Mouse (Mus musculus) liver, embryonic 14.5 days (tissue): ENCODE measurements at regions not wholly inside any gene's neighbourhood (a gene's known extent, or its start where the extent isn't known, plus 50 kb on each side); places are given as distances from the start of the nearest gene placed in this dataset.

Experiments
- CTCF ChIP-seq: IDR thresholded peaks from 2 replicates; pipeline ENCODE4 v1.5.1; 2016; ENCODE audit warnings: antibody characterized with exemption, low read depth, control low read depth
- EP300 ChIP-seq: IDR thresholded peaks from 2 replicates; pipeline ENCODE4 v1.6.1; 2016; ENCODE audit warnings: antibody characterized with exemption, low read depth

DNA sequence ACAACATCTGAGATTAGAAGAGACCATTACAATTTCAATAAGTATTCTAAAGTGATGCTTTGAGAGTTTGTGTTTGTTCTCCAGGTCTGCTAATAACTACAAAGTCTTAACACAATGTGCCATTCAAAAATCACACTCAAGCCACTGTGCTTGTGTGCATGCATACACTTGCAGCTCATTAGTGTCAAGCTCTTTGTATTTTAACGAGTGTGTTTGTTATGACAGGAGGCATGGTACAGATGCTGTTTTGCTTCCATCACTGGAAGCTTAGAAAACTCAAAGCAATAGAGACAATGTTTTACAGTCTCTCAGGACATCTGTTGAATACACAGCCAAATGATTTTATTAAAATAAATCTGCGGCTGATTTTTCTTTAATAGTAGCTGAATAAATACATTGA, 67.1 kb upstream of the Yae1d1 start:
- TF ChIP-seq CTCF: no peak
- no peak for TF ChIP-seq EP300
